11 mouse cellular contexts compared by ENCODE assay signal in genomic region chr4:131657922-131658321, GRCm38 (mm10).
DNase-seq lines count a peak whose midpoint lies in the region; ATAC-seq lines count a peak whose summit lies in the region.
"Had no signal": no experiment of that assay in that cellular context is flagged by ENCODE, and none has a peak within 500 bp of the region (broad histone marks: within the 10 kb centered on the region; RNA-seq: fewer than 3 reads in every experiment).

No protein-coding gene starts in this region.

- 26% methylated on average over 10 of the region's 10 CpGs for WGBS in heart, embryonic 11.5 days (ENCODE audit: insufficient replicate concordance)

- H3K36me3 ChIP-seq in heart, embryonic 11.5 days (ENCODE audit: control insufficient read depth, insufficient read depth, low read length), result no peaks in the 10 kb centered on the region

- H3K4me2 ChIP-seq in heart, embryonic 11.5 days, result no peak overlapping the region

- H3K27me3 ChIP-seq in heart, embryonic 11.5 days (ENCODE audit: control insufficient read depth, insufficient read depth, low read length), result no peaks in the 10 kb centered on the region
- H3K27me3 ChIP-seq: megakaryocyte, embryonic 14.5 days had no signal

- no peaks in the 10 kb centered on the region for H3K9me3 ChIP-seq in heart, embryonic 11.5 days (replicated peaks; ENCODE audit: control insufficient read depth, low read length)
- H3K9me3 ChIP-seq: megakaryocyte, embryonic 14.5 days had no signal

- no peaks in the 10 kb centered on the region for H3K4me1 ChIP-seq in heart, embryonic 11.5 days (ENCODE audit: control insufficient read depth, insufficient read depth, low read length)
- H3K4me1 ChIP-seq: megakaryocyte, embryonic 14.5 days had no signal

- H3K4me3 ChIP-seq in heart, embryonic 11.5 days (ENCODE audit: low read depth, low read length), result no peak overlapping the region
- H3K4me3 ChIP-seq: left cerebral cortex, adult 2 months had no signal

- H3K27ac ChIP-seq in heart, embryonic 11.5 days (ENCODE audit: low read depth, low read length), result no peak overlapping the region
- H3K27ac ChIP-seq: left cerebral cortex, adult 2 months had no signal

- DNase-seq in heart, postnatal 10 days, result peak; percentile 39 to 51
- DNase-seq in testis, postnatal 10 days (ENCODE audit: low spot score), result peak; percentile 76
- DNase-seq in testis, postnatal 14 days (ENCODE audit: low spot score), result no peak
- DNase-seq in forelimb bud, embryonic 11.5 days (ENCODE audit: low read depth, low spot score), result peak; percentile 60
- DNase-seq in retina, postnatal 1 day, result peak; percentile 40
- no peak for DNase-seq in B cell, adult 2 months
- DNase-seq in left cerebral cortex, adult 9 months (ENCODE audit: low spot score in 2 of 2), result no peak
- DNase-seq: right cerebral cortex, postnatal 4 days had no signal

- no peak overlapping the region for H3K9ac ChIP-seq in heart, embryonic 11.5 days (ENCODE audit: low read depth, low read length)

- intact Hi-C loops in heart, postnatal 10 days (cut with DNase I), result no loop called here

- ATAC-seq in heart, embryonic 11.5 days (replicated peaks; ENCODE audit: insufficient number of reproducible peaks, low FRiP score, low TSS enrichment), result no peak

Comparison
In these comparisons a context has a peak if more than half of its experiments do, and no peak if none do; other contexts are left out.
1. DNase-seq: peak in heart, postnatal 10 days (2 of 2), testis, postnatal 10 days (single experiment), forelimb bud, embryonic 11.5 days (single experiment) and retina, postnatal 1 day (single experiment); none in testis, postnatal 14 days (single experiment), B cell, adult 2 months (0 of 2) and left cerebral cortex, adult 9 months (0 of 2).